Mouse (Mus musculus): ENCODE measurements around the gene Wasf1.

Gene Wasf1

DNA sequence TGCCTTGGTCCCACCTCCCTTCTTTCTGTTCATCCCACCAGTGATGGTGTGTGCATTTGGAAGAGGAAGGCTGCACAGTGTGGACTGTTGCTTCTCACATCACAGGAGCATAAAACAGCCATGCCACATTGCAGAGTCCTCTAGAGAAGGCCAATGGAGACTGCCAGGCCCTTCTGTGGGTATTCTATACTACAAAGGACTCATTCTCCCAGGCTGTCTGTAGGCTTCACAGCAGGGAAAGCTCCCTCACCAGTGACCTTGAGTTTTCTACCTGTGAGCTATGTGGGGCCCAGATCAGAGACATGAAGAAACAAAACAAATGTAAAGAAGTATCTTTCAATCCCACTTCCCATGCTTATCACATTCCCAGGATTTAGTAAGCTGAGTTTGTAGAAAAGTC, 100.5 kb downstream of the Wasf1 start:
- no peak for DNase-seq (ENCODE audit: low read depth, low spot score)

DNA sequence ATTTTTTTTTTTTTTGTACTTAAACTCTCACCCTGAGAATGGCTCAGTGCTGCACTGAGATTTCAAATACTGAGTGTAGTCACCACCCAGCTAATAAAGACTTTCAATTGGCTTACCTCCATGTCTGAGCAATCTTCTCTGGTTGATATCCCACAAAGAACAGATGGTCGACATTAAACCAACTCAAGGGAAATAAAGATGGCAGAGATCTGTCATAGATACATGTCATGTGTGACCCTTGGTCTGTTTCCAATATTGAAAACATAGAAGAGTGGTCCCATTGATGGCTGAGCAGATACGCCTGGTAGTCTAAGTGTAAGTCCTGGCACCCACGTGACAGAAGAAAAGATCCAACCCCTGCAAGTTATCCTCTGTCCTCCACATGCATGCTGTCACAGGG, 101.3 kb downstream of the Wasf1 start:
- DNase-seq (ENCODE audit: low read depth, low spot score): no peak

DNA sequence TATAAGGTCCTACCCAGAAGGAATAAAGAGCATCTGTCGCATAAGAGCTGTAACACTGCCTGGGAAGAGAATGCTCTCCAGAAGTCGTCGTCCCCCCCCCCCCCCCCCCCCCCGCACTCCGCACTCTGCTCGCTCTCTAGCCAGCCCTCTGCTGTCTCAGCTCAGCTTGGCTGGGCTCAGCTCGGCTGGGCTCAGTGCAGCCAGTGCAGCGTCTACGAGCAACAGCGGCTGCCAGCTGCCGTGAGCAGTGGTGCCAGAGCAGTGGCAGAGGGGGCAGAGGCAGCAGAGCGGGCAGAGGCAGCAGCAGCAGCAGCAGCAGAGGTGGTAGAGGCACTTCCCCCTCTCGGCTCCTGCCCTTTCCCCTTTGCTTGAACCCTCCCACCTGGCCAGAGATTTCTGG, 102.1 kb downstream of the Wasf1 start:
- DNase-seq (ENCODE audit: low read depth, low spot score): no peak
